Mouse (Mus musculus): ENCODE results near the gene Vapa.

Gene Vapa

DNA sequence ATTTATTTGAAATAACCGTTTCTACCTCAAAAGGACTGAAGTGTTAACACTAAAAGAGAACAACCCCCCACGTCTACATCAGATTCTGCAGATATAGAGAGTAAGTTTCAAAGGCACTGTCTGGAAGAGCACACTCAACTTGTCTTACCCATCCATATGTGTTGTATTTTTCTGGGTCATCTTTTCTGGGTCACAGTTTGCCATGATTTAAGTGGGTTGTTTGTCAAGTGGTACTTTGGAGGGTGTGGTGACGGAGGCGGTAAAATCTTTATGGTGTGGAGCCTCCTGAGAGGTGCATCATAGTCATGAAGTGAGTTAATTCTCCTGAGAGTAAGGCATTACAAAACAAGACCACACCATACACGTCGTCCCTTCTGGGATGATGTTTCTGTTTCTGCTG, 12.2 kb upstream of the Vapa start:
- no peak for DNase-seq (ENCODE audit: low spot score in 2 of 2)

DNA sequence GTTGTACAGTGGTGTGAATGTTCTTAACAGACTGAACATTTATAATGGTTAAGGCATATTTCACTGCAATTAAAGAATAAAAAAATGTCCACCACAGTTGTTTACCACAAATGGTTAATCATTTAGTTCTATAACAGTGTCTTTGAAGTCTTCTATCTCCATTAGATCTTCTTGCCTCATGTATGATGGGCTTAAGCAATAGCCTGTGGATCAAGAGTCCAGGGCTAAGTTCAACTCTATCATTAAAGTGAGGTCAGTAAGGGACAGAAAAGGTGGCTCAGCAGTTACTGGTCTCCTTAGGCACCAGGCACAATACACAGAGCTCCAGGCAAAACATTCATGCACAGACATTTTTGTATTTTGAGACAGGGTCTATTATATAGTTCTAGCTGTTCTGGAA, 9.8 kb upstream of the Vapa start:
- no peak for DNase-seq (ENCODE audit: low spot score in 2 of 2)

DNA sequence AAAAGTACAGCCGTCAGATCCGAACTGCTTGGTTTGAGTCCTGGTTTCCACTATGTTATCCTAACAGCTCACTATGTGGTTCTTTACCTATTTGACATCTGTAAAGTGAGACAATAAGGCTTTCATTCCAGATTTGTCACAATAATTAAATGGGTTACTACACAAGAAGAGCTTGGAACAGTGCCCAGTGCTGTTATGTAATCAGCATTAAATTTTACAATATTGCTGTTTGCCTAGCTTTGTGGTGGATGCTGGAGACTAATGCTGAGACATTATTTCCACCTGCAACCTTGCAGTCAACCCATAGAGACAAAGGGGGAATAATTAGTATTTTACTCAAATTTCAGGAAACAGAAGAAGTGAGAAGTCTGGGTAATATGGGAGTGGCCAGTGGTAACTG, 5.1 kb upstream of the Vapa start:
- DNase-seq (ENCODE audit: low spot score in 2 of 2), result no peak

DNA sequence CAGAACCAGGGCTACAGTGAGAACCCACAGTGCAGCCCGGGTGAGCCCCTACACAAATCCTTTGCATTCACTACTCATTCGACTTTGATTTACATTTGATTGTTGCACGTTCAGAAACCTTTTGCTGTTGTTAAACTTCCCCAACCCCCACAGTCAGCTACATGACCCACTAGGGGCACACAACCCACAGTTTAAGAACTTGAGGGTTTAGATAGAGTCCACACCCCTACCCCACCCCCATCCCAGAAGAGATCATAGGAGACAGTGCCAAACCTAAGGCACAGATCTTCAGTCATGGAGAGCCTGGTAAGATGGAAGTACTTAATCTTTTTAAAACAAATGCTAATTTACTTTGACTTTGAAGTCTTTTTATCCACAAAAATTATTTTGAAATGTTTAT, 2.3 kb upstream of the Vapa start:
- DNase-seq (ENCODE audit: low spot score in 2 of 2), result no peak

DNA sequence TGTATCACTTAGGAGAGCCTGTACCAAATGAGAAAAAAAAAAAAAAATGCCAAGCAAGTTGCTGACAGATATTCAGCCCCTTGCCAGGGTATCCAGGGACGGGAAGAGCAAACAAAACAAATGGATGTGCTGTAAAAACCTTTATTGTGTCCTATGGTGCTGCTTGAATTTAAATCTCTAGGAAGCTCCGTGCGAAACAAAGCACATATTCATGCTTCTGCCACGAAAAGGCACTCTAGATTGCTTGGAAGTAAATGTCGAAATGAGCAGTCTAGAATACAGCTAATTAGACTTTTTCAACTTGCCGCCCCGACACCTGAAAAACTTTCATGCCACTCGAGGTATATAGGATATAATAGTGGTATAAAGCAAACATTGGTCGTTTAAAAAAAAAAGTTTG, 1.1 kb upstream of the Vapa start:
- DNase-seq (ENCODE audit: low spot score in 2 of 2), result peak in 1 of 2 experiments; percentile 17

DNA sequence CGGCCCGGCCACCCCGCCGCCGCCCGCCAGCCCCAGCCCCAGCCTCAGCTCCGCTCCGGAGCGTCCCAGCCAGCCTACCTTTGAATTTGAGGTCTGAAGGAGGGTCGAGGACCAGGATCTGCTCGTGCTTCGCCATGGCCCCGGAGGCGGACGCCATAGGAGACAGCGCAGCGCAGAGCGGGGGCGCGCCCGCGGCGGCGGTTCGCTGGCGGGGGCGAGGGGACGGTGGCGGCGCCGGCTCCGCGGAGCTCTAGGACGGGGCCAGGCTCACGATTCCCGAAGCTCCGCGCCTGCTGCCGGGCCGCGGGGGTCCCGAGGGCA, 253 bp downstream of the Vapa start:
- no peak for DNase-seq (ENCODE audit: low spot score in 2 of 2)

DNA sequence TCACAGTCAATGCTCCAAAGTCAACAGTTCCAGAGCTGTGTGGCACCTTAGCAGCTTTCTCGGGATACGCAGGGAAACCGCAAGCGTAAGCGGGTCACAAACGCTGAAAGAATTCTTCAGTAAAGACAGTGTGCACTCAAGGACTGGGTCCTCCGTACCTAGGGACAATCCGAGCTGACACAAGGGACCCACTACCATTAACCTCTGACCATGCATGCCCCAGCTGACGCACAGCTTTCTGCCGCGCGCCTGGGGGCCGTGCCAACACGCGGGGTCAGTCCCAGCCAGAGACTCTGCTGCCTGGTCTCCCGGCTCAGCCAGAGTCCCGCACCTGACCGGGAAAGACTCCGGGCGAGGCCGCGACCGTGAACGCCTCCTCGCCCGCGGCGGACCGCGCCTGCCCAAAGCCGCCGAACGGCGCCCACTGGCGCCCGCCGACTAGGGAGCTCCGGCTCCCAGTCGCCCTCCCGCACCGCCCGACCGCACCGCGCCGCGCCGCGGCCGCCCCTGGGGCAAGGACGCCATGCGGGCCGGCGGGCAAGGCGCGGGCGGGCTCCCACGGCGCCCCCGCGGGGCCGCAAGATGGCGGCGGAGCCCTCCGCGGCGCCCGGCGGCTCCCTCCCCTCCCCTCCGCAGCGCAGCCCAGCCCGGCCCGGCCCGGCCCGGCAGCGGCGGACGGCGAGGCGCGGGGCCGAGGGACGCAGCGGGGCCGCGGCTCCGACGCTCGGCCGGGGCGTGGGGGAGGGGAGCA, 789 bp downstream of the Vapa start:
- DNase-seq (ENCODE audit: low spot score in 2 of 2), result peak in 1 of 2 experiments; percentile 16

DNA sequence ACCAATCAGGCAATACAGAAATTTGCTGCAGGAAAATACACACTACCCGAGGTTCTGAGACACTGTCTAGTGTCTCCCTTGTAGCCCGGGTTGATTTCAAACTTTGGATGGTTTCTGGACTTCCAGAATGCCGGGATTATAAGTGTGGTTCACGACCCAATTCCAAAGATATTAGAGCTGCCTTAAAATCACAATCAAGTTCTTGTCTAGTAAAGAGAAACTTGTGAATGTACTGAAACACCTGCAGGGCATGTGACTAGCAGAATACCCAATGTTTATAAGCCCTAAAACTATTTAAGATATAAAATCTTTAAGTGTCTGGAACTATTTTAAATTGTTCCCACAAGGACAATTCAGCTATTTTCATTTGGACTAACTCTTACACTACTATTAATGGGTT, 1.6 kb downstream of the Vapa start:
- no peak for DNase-seq (ENCODE audit: low spot score in 2 of 2)

DNA sequence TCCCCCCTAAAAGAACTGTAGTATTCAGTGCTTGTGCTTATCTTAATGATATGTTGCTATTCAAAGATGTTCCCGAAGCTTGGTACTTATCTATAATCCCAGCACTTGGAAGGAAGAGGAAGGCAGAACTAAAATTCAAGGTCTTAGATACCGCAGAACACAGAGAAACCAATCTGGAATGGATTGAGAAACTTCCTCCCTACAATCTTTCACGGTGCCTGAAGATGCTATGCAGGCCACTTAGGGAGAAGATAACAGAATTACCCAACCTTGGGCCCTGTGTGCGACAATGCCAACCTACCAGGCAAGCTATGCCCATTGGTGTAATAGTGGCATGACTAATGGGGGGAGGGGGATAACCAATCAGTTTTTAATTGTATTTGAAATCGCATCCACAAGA, 4.6 kb downstream of the Vapa start:
- DNase-seq (ENCODE audit: low spot score in 2 of 2), result no peak

DNA sequence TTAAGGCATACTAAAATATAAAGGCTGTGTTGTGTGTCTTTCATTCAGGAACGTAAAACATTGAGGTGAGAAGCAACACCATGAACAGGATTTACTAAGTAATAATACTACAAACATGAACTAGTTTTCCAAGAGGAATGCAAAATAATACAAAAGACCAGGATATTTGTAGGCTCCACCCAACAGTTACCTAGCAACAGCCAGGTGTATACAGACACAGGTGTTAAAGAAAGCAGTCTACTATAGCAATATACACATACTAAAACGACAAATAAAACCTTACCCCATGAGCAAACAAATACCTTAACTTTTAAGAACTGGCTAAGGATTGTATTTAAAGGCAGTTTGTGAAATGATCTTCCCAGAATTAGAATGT, 5.1 kb downstream of the Vapa start:
- DNase-seq (ENCODE audit: low spot score in 2 of 2), result no peak

DNA sequence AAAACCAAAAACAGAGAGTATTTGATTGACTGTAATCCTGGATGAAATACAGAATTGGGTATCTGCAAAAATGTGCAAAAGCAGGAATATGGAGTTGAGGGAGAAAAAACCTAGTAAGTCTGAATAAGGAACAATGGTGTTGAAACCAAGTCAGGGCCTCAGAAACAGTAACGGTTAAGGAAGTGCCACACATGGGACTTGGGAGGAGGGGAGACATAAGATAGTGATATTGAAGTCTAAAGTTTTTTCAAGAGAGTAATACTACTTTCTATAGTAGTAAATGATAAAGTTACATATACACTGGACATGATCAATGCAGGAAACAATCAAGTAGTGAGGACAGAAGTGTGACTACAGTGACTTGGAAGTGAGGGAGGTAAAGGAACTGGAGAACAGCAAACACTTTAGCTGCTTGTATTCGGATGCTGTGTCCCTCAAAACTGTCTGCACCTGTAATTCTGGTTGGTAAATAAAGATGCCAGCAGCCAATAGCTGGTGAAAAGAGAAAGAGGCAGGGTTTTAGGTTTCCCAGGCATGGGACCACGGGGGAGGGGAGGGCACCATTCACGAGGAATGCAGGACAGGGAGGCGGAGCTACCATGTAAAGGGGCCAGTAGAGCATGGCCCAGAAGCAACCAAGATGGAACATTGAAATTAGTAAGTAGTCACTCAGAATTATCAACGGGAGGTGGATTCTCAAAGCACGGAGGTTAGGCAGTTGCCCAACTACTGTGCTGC, 5.6 kb downstream of the Vapa start:
- no peak for DNase-seq (ENCODE audit: low spot score in 2 of 2)

DNA sequence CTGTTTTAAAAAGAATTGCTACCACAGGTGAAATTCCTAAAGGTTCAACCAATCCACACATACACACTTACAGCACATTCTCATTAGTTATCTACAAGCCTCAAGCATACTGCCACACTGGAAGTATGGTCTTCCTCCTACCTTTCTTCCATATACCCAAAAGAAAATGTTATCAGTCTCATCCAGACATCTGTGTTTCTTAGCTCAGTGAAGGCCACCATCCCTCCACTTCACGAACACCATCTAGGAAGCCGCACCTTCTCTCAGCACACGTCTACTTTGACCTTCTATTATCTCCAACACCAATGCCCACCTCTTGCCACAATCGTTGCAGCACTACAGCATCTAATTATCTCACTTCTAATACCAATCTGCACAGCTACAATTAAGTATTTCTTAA, 7.3 kb downstream of the Vapa start:
- DNase-seq (ENCODE audit: low spot score in 2 of 2), result no peak

DNA sequence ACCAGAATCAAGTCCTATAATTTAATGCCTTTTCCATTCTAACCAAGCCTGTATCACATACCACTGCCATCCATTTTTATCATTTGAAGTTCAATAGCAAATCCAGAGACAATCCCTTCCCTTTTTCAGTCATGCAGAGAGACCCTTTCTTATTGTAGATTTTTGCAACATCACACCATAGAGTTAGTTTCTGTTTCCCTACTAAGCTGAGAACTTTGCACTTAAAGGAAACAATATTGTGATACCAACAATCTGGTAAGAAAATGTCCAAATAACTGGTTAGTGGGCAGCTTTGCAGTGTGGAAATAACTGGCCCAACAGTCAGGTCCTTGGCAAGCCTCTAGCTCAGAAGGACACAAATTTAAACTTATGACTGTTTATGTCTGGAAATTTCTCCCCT, 8.5 kb downstream of the Vapa start:
- no peak for DNase-seq (ENCODE audit: low spot score in 2 of 2)

DNA sequence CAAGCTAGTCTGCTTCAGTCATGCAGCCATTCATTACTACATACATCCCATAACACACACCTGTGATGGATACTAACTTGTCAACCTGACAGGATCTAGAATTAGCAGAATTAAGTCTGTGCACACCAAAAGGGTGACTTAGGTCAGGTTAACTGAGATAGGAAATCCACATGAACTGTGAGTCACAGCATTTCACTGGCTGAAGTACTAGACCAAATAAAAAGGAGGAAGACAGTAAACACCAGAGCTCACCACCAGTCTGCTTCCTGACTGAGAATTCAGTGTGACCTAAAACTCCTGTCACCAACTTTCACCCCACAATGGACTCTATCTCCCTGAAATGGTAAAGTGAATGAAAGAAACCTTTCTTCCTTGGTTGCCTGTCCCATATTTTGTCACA, 9.0 kb downstream of the Vapa start:
- DNase-seq (ENCODE audit: low spot score in 2 of 2), result no peak

DNA sequence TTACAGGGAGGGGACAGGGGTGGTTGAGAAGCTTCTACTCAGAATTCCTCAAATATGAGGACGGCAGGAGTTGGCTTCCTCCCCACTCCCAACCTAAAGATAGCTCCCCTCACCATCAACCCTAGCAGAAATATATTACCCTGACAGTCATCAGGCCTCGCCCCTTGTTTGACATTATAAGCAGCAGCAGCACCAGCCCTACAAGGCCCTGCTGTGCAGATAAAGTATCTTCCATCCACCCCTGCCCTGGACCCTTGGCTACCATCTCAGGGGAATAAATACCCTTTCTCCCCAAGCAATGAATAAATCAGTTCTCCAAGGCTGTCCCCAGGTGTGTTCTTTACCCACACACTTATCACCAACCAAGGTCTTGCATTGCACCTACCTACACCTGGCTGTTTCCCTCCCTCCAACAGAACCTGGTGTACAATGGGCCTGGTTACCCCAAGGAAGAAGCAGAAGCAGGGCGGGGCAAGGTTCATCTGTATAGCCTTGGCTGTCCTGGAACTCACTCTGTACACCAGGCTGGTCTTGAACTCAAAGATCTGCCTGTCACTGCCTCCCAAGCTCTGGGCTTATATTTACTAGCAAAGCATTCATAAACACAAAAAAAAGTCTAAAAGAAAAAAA, 15.4 kb downstream of the Vapa start:
- DNase-seq (ENCODE audit: low spot score in 2 of 2), result no peak

DNA sequence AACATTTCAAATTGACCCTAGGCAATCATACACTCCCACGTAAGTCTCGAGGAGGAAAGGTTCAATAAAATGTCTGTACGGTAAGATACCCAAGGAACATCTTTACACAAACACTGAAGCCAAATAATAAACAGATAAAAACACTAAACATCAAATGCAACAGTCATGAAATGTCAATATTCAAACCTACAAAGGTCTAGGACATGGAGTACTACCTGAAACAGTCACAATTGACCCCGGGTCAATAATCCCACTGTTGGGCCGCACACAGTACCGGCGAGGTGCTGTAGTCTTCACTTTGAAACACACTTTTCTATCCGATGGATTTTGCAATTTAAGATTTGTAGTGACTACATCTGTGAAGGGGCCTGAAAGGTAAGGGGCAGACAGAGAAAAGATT, 18.7 kb downstream of the Vapa start:
- DNase-seq (ENCODE audit: low spot score in 2 of 2), result no peak

DNA sequence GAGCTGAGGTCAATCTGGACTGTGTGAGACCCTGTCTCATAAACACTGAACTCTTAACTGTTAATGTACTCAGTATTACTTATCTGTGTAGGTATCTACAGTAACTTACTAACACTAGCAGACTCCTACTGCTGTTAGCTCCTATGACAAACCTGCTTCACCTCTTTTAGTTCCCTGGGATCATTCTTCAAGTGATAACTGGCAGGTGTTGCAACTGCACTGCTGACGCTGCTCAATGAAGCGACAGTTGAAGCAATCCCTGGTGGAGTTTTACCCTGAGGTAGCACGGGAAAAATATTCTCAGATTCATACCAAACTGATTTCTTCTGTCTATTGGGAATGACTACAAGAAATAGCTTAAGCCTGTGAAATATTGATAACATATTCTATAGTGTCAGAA, 26.5 kb downstream of the Vapa start:
- no peak for DNase-seq (ENCODE audit: low spot score in 2 of 2)

DNA sequence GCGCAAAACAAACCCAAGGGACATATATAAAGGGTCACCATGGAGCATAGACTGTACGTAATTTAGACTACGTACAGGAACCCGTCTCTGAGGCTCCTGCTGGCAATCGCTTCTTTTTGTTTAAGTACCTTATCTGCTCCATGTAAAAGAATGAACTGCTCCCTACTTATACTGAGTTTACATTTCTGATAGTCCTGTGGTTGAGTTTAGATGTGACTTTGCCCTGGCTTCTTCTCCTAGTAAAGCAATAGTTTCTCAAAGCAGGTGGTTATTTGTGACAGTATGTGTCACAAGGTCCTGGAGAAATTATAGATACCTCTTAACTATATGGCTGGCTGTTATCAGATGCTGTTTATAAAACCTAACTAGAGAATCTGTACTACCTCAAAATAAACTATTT, 31.9 kb downstream of the Vapa start:
- no peak for DNase-seq (ENCODE audit: low spot score in 2 of 2)

DNA sequence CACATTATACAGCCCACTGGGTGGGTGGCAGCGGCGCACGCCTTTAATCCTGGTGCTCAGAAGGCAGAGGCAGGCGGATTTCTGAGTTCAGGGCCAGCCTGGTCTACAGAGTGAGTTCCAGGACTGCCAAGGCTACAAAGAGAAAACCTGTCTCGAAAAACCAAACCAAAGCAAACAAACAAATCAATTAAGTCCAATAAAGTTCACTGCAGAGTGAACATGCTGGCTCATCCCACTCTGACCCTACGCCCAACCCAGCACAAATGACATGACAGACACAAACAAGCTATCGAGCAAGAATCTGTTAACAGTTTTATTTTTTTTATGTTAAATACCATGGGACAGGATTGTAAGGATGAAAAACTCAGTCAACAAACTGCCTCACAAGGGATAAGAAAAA, 33.6 kb downstream of the Vapa start:
- no peak for DNase-seq (ENCODE audit: low spot score in 2 of 2)

DNA sequence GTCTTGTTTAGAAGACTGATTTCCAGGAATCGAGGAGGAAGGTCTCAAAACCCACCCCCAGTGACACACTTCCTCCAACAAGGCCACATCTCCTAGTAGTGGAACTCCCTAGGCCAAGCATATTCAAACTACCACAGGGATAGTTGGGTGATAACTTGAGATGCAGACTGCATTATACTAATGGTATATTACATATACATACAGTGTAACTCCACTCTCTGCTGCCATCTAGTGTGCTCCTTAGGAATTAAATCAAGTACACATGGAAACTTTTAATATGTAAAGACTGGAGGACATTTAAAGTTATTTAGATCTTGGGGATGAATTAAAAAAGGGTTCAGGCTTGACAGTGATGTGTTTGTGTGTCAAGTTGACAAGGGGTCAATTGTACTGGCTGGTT, 38.0 kb downstream of the Vapa start:
- DNase-seq (ENCODE audit: low spot score in 2 of 2), result no peak

DNA sequence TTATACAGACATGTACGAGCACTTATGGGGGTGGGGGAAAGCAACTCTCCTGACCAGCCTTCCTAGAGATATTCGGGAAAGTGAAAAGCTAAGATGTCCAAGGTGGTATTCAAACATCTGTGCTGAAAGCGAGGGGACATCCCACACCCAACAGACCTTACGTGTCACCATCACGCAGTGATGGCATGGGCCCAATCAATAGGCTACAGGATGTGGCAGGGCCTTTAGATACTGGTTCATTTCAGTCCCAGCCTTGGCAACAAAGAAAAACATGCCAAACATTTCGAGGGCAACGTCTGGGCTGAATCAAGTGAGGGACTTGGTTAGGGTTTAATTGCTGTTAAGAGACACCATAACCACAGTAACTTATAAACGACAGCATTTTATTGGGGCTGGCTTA, 38.5 kb downstream of the Vapa start:
- no peak for DNase-seq (ENCODE audit: low spot score in 2 of 2)

DNA sequence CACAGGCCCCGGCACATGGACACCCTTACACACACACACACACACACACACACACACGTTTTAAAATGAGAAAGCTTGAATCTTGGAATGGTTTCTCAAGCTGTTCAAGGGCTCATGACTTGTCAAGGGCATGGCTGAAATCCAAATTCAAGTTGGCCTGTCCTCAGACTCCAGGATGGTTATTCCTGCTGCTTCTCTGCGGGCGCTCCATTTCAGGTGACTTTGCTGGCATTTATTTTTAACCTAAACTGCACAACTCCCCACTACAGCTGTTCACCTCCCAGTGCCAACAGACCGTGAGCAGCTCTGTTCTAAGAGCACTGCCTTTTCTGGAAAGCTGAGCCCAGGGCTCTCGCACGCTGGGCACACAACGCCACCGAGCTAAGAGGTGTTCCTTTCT, 41.5 kb downstream of the Vapa start:
- peak in 1 of 2 experiments; percentile 25 for DNase-seq (ENCODE audit: low spot score in 2 of 2)

DNA sequence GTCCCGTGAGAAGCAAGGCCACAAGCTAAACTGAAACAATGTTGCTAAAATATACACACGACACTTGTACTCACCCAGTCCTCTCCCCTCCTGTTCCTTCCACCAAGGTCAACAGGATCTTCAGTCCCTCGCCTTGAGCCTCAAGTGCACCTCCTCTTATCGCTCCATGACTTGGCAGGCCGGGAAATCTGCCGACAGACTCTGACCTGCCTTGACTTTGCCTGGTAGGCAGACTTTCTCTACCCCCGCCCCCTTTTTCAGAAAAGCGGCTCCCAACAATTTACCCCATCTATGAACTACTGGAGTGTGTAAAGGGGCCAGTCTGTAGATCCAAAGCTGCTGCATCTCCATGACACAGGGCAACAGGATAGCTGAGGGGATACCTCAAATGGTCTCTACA, 41.9 kb downstream of the Vapa start:
- no peak for DNase-seq (ENCODE audit: low spot score in 2 of 2)

Data from left cerebral cortex, adult 9 months (tissue).